Mouse (Mus musculus) pancreas, adult 10 weeks (tissue): ENCODE results near the gene Mylk. TPM values are rescaled to one million over a fixed set of nuclear protein-coding genes. Genes with fewer than 3 reads are reported as not detected.

Experiments used
- polyA plus RNA-seq: library from polyadenylated mRNA; stranded (reverse); fragments of 350-450 nt; fragmentation: Illumina TruSeq; extraction: RNeasy Lipid Tissue Mini Kit (QIAGEN cat#74804); gene quantifications from one replicate; pipeline ENCODE4 v1.2.3, GENCODE M21; 2015; ENCODE audit warnings: low read depth, low replicate concordance; ENCODE audit not compliant: insufficient read depth

The Mylk gene
- polyA plus RNA-seq, result 12.9 TPM

GRCm38 (mm10) chr16:34745065-34745585, at the start of gene Mylk:
Mylk (plus strand) TSS chr16:34745210.

DNA sequence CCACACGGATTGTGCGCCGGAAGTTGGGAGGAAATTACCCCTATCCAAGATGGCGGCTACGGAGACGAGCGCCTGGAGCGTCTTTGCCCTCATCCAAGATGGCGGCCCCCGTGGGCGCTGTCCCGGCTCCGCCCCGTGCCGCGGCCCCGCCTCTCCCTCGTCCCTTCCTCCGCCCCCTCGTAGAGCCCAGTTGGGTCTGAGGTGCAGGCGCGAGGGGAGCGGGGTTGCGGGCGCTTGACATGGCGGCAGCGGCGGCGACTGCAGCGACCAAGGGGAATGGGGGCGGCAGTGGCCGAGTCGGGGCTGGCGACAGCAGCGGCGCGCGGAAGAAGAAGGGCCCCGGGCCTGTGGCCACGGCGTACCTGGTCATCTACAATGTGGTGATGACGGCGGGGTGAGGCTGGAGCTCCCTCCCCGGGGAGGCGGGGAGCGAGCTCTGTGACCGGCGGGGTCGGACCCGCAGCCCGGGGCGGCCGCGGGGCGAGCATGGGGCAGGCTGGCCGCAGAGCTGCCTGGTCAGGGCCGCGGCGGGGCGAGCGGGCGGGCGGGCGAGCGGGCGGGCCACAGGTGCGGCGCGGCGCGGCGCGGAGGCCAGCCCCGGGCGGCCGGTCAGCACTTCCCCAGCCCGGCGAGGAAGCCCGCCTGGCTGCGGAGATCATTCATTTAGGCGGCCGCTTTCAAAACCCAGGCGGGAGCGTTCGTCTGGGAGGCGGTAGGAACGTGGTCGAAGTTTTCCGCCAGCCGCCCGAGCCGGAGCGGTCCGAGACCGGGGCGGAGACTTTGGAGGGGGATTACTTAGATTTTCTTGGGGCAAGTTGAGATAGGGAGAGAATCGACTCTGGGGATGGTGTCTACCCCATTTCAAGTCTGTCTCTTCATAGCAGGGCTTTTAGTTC, 277.5 kb downstream of the Mylk start, which contains the start of gene Hacd2:
Hacd2 (plus strand) TSS at position 187 of the 896 bp plus-strand sequence.

Other genes with a start within 250 kb of the Mylk start
- 4.2 TPM for gene Kalrn, start 171.7 kb upstream of the Mylk start, polyA plus RNA-seq
- gene Ropn1, start 95.3 kb upstream of the Mylk start, polyA plus RNA-seq, result not detected
- gene Ccdc14, start 54.6 kb upstream of the Mylk start, polyA plus RNA-seq, result 1.3 TPM